Mouse (Mus musculus) embryonic facial prominence, embryonic 10.5 days (tissue): ENCODE measurements at regions not wholly inside any gene's neighbourhood (a gene's known extent, or its start where the extent isn't known, plus 50 kb on each side); places are given as distances from the start of the nearest gene placed in this dataset.

Source experiments
- DNase-seq: peaks from one replicate; pipeline ENCODE4 v3.0.0-alpha.2; 2017; ENCODE audit warnings: low spot score
- H3K27ac ChIP-seq: fragments of 300-500 bp; sonication (generic); replicated peaks from 2 replicates; pipeline ENCODE4 v1.5.1; 2016; ENCODE audit warnings: mild to moderate bottlenecking
- H3K27me3 ChIP-seq: fragments of 300-500 bp; sonication (generic); replicated peaks from 2 replicates; pipeline ENCODE4 v1.6.1; 2016; ENCODE audit warnings: low read depth, mild to moderate bottlenecking; ENCODE audit not compliant: poor library complexity, severe bottlenecking
- H3K36me3 ChIP-seq: fragments of 300-500 bp; sonication (generic); replicated peaks from 2 replicates; pipeline ENCODE4 v1.6.1; 2016; ENCODE audit warnings: mild to moderate bottlenecking, moderate library complexity
- H3K4me1 ChIP-seq: fragments of 300-500 bp; sonication (generic); 2 replicates; pipeline ENCODE4 v1.6.1; 2016
- H3K4me3 ChIP-seq: fragments of 300-500 bp; sonication (generic); 2 replicates; pipeline ENCODE4 v1.5.1; 2016; ENCODE audit warnings: mild to moderate bottlenecking, moderate library complexity
- H3K9me3 ChIP-seq: fragments of 300-500 bp; sonication (generic); 2 replicates; pipeline ENCODE4 v1.6.1; 2016; ENCODE audit warnings: mild to moderate bottlenecking
- WGBS: fragments of 180-500 bp; shearing (Covaris S2); methylation state at CpG from one replicate; pipeline ENCODE4 v1.1.7; 2016; 5-methylcytosine and 5-hydroxymethylcytosine counted together

GRCm38 (mm10) chr14:54164874-54165273, 89.0 kb downstream of the Dad1 start:
- Histone ChIP-seq H3K27ac (no peak overlapping the region), H3K4me1 (peaks cover 13% of the 10 kb centered on the region), H3K4me3 (no peak overlapping the region), H3K27me3 (no peaks in the 10 kb centered on the region), H3K36me3 (no peaks in the 10 kb centered on the region), H3K9me3 (no peaks in the 10 kb centered on the region)
- 88% methylated on average over 9 of the region's 9 CpGs for WGBS
- DNase-seq, result no peak

- WGBS, result 84% methylated on average over 8 of the region's 8 CpGs
- no peak for DNase-seq
- Histone ChIP-seq H3K4me3 (no peak overlapping the region), H3K9me3 (no peaks in the 10 kb centered on the region), H3K4me1 (peaks cover 10% of the 10 kb centered on the region), H3K27ac (no peak overlapping the region), H3K36me3 (no peaks in the 10 kb centered on the region), H3K27me3 (no peaks in the 10 kb centered on the region)
These were observed 92.0 kb downstream of the Dad1 start for GRCm38 (mm10) chr14:54161916-54162315.

- WGBS, result 68% methylated on average over 7 of the region's 7 CpGs
- no peak overlapping the region for H3K4me3 ChIP-seq
- H3K4me1 ChIP-seq, result peaks cover 5% of the 10 kb centered on the region
- H3K36me3 ChIP-seq, result no peaks in the 10 kb centered on the region
- no peaks in the 10 kb centered on the region for H3K9me3 ChIP-seq
- no peaks in the 10 kb centered on the region for H3K27me3 ChIP-seq
- H3K27ac ChIP-seq, result no peak overlapping the region
- DNase-seq, result no peak
These were observed 92.7 kb downstream of the Dad1 start for GRCm38 (mm10) chr14:54161206-54161605.

- DNase-seq, result no peak
- H3K4me3 ChIP-seq, result no peak overlapping the region
- no peaks in the 10 kb centered on the region for H3K9me3 ChIP-seq
- no peaks in the 10 kb centered on the region for H3K27me3 ChIP-seq
- H3K27ac ChIP-seq, result no peak overlapping the region
- no peaks in the 10 kb centered on the region for H3K36me3 ChIP-seq
- 90% methylated on average over 7 of the region's 7 CpGs for WGBS
- H3K4me1 ChIP-seq, result no peaks in the 10 kb centered on the region
These were observed 94.1 kb downstream of the Dad1 start for GRCm38 (mm10) chr14:54159816-54160215.

- Histone ChIP-seq H3K36me3 (no peaks in the 10 kb centered on the region), H3K4me3 (no peak overlapping the region), H3K9me3 (no peaks in the 10 kb centered on the region), H3K4me1 (no peaks in the 10 kb centered on the region), H3K27ac (no peak overlapping the region), H3K27me3 (no peaks in the 10 kb centered on the region)
- 90% methylated on average over 9 of the region's 9 CpGs for WGBS
- DNase-seq, result no peak
These were observed 95.5 kb downstream of the Dad1 start for GRCm38 (mm10) chr14:54158214-54158965.

- Histone ChIP-seq H3K27me3 (no peaks in the 10 kb centered on the region), H3K4me3 (no peak overlapping the region), H3K27ac (no peak overlapping the region), H3K9me3 (no peaks in the 10 kb centered on the region), H3K36me3 (no peaks in the 10 kb centered on the region), H3K4me1 (no peaks in the 10 kb centered on the region)
- 94% methylated on average over 6 of the region's 6 CpGs for WGBS
- no peak for DNase-seq
These were observed 97.4 kb downstream of the Dad1 start for GRCm38 (mm10) chr14:54156536-54156935.

GRCm38 (mm10) chr14:54152485-54153235, 101.2 kb downstream of the Dad1 start:
- Histone ChIP-seq H3K9me3 (no peaks in the 10 kb centered on the region), H3K4me3 (no peak overlapping the region), H3K4me1 (no peaks in the 10 kb centered on the region), H3K27me3 (no peaks in the 10 kb centered on the region), H3K27ac (no peak overlapping the region), H3K36me3 (no peaks in the 10 kb centered on the region)
- DNase-seq, result peak; percentile 77
- WGBS, result 48% methylated on average over 6 of the region's 6 CpGs

GRCm38 (mm10) chr14:54151921-54152320, 102.0 kb downstream of the Dad1 start:
- no peaks in the 10 kb centered on the region for H3K4me1 ChIP-seq
- no peaks in the 10 kb centered on the region for H3K36me3 ChIP-seq
- DNase-seq, result no peak
- H3K9me3 ChIP-seq, result no peaks in the 10 kb centered on the region
- no peaks in the 10 kb centered on the region for H3K27me3 ChIP-seq
- no peak overlapping the region for H3K4me3 ChIP-seq
- WGBS, result 84% methylated on average over 2 of the region's 2 CpGs
- no peak overlapping the region for H3K27ac ChIP-seq

GRCm38 (mm10) chr14:54151272-54151671, 102.6 kb downstream of the Dad1 start:
- Histone ChIP-seq H3K4me3 (no peak overlapping the region), H3K9me3 (no peaks in the 10 kb centered on the region), H3K27ac (no peak overlapping the region), H3K4me1 (peaks cover 5% of the 10 kb centered on the region), H3K27me3 (no peaks in the 10 kb centered on the region), H3K36me3 (no peaks in the 10 kb centered on the region)
- WGBS, result 91% methylated on average over 3 of the region's 3 CpGs
- no peak for DNase-seq

GRCm38 (mm10) chr14:54150221-54150620, 103.7 kb downstream of the Dad1 start:
- Histone ChIP-seq H3K27ac (no peak overlapping the region), H3K9me3 (no peaks in the 10 kb centered on the region), H3K36me3 (no peaks in the 10 kb centered on the region), H3K4me3 (no peak overlapping the region), H3K4me1 (peaks cover 14% of the 10 kb centered on the region), H3K27me3 (no peaks in the 10 kb centered on the region)
- no peak for DNase-seq
- WGBS, result 90% methylated on average over 5 of the region's 5 CpGs

GRCm38 (mm10) chr14:54148626-54149025, 105.3 kb downstream of the Dad1 start:
- Histone ChIP-seq H3K4me3 (no peak overlapping the region), H3K4me1 (peaks cover 14% of the 10 kb centered on the region), H3K9me3 (no peaks in the 10 kb centered on the region), H3K36me3 (no peaks in the 10 kb centered on the region), H3K27ac (no peak overlapping the region), H3K27me3 (no peaks in the 10 kb centered on the region)
- no peak for DNase-seq
- WGBS, result 92% methylated on average over 10 of the region's 10 CpGs

GRCm38 (mm10) chr14:54148121-54148520, 105.8 kb downstream of the Dad1 start:
- Histone ChIP-seq H3K27ac (no peak overlapping the region), H3K4me3 (no peak overlapping the region), H3K9me3 (no peaks in the 10 kb centered on the region), H3K27me3 (no peaks in the 10 kb centered on the region), H3K36me3 (no peaks in the 10 kb centered on the region), H3K4me1 (peaks cover 14% of the 10 kb centered on the region)
- no peak for DNase-seq
- WGBS, result 93% methylated on average over 4 of the region's 4 CpGs

GRCm38 (mm10) chr14:54147546-54147945, 106.4 kb downstream of the Dad1 start:
- H3K9me3 ChIP-seq, result no peaks in the 10 kb centered on the region
- no peaks in the 10 kb centered on the region for H3K27me3 ChIP-seq
- H3K36me3 ChIP-seq, result no peaks in the 10 kb centered on the region
- no peak overlapping the region for H3K27ac ChIP-seq
- no peak overlapping the region for H3K4me3 ChIP-seq
- WGBS, result 86% methylated on average over 6 of the region's 7 CpGs
- no peak for DNase-seq
- H3K4me1 ChIP-seq, result peaks cover 14% of the 10 kb centered on the region
